Mouse (Mus musculus) testis, postnatal 10 days (tissue): ENCODE measurements around the gene Mettl17.
"Not testable (repeated sequence)": the region's sequence is repeated elsewhere in the genome, so short reads cannot be mapped to it uniquely, and the experiment has no call there.

ENCODE experiments used
- DNase-seq: peaks from one replicate; pipeline ENCODE4 v3.0.0; 2021; ENCODE audit warnings: low spot score

Gene Mettl17

DNA sequence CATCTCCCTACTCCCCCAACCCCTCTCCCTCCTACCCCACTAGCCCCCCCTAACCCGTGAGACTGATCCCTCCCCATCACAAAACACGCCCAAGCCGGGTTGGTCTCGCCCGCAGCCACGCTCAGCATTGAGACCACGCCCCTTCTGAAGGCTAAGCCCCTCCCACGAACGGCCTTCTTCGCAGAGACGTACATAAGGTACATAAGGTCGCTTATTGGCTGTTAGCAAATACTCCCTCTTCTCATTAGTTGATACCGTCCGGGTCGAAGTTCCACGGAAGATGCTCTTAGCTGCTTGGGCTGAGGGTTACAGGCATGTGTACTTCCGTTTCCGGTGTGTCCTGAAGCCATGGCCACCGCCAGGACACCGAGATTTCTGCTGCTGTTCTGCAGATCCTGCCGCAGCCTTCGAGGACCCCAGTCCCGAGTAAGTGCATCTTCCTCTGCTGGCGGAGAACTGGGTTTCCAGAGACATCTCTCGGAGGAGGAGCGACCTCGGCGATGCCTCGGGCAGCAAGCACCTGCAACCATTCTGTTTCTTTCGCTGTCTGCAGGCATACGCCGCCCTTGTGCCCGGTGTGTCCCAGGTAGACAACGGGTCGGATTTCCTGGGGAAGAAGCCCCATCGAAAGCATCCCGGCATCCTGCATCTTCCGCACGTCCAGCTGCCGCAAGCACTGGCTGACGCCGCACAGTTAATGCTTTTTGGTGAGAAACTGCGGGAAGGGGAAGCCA is at the start of gene Mettl17:
Mettl17 (plus strand) TSS at position 245 of the 734 bp plus-strand sequence.
- DNase-seq = peak; percentile 98

DNA sequence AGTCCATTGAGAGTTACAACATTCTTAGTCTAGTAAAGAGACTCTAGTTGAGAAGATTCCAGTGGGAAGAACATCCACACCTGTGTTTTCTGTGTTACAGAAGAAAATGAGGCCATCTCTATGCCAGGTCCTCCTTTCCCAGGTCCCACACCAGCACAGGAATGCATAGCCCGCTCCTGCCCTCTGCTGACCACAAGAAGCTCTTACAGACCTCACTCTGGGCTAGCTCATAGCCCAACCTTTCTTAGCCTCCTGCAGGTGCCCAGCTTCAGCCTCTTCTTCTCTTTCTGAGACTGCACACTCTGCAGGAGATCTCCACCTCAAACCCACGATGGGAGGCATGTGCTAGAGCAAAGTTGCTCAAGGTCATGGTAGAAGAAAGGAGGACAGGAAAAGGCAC is 46.2 kb upstream of the Mettl17 start:
- not testable (repeated sequence) for DNase-seq

DNA sequence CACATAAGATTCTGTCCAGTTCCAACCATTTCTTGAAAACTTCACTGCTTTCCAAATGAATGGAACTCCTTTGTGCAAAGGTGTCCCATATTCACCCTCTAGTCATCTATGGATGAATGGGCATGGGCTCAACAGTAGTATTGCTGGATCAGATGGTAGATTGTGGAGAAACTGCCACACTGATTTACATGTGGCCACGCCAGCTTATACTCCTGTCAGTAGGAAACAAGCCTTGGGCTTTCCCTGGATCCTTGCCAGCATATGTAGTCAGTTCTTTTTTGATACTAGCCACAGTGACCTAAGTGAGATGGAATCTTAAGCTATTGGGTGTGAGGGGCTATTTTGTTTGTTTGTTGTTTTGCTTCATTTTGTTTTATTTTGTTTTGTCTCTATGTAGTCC is 42.4 kb upstream of the Mettl17 start:
- DNase-seq = no peak

DNA sequence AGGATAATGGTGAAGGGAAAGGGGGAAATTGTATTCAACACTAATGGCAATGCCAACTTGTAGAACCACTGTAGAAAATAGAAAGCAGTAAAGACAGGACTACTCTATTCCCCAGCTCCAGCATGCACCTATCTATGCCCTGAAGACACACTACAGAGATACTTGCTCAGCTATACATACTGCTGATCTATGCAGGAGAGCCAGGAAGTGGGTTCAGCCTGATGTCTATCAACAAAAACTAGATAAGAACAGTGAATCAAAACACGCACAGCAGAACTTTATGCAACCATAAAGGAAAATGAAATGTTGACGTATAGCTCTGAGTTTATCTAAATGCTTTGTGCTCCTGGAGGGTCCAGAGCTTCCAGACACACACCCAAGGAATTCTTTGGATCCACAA is 41.9 kb upstream of the Mettl17 start:
- no peak for DNase-seq

DNA sequence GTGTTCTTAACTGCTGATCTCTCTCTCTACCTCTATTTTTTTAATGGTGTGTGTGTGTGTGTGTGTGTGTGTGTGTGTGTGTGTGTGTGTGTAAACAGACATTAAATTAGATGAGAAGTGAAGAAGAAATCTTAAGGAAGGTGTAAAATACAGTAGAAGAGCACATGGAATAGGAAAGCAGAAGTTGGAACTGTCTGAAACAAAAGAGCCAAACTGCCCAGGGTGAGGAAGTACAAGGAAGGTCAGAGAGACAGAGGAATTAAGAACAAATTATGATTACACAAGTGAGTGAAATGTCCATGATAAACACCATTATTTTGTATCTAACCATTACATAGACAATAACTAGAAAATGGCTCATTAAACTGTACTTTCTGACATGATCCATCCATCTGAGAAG is 40.8 kb upstream of the Mettl17 start:
- no peak for DNase-seq

DNA sequence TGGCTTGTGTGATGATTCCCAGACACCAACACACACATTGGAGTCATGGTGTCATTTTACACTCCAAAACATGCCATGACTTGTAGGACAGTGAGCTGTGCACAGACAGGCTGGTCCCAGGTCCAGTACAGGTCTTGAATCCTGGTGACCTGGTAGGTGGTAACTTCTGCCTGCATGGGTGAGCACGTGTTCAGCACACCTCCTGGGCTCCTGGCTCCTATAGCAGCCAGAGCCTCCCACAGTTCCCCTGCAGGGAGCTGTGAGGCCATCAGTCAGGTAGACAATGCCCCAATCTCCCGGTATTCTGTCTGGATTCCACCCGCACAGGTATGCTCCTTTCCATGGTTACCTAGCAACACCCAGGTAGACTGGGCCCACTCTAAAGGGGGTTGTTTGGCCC is 38.1 kb upstream of the Mettl17 start:
- DNase-seq = no peak

DNA sequence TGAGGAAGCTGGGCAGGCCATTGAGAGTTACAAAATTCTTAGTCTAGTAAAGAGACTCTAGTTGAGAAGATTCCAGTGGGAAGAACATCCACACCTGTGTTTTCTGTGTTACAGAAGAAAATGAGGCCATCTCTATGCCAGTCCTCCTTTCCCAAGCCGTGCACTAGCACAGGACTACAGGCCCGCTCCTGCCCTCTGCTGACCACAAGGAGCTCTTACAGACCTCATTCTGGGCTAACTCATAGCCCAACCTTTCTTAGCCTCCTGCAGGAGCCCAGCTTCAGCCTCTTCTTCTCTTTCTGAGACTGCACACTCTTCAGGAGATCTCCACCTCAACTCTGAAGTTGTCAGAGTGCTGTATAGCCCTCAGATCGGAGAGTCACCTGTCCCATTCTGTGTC is 33.6 kb upstream of the Mettl17 start:
- not testable (repeated sequence) for DNase-seq

DNA sequence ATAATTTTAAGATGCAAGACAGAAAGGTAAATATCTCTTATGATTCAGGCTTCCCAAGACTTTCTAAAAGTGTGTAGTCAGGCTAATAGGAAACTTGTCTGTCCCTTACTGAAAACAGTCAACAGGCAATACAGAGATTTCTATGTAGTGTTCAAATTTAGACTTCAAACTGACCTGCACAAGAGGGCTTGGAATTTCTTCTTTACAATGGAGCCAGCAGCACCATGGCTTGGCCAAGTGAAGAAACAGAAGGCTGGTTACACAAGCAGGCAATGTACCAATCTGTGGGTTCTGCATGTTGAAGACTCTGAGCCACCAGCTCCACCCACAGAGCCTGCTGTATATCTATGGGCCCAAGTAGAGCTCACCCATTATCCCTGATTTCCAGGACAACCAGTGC is 31.2 kb upstream of the Mettl17 start, which contains the start of gene Ear6:
Ear6 (plus strand) TSS at position 301 of the 400 bp plus-strand sequence.
- no peak for DNase-seq

DNA sequence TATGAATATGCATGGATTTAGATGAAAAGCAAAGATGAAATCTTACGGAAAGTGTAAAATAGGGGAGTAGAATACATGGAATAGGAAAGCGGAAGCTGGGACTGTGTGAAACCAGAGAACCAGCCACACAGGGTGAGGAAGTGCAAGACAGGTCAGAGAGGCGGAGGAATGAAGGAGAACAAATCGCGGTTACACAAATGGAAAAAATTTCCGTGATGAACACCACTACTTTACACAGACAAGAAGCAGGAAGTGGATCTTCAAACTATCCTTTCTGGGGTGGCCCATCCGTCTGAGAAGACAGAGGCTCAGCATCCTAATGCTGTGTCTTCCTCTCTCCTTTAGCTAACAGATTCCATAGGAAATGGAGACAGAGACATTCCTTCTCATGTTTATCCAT is 29.4 kb upstream of the Mettl17 start:
- DNase-seq = not testable (repeated sequence)

DNA sequence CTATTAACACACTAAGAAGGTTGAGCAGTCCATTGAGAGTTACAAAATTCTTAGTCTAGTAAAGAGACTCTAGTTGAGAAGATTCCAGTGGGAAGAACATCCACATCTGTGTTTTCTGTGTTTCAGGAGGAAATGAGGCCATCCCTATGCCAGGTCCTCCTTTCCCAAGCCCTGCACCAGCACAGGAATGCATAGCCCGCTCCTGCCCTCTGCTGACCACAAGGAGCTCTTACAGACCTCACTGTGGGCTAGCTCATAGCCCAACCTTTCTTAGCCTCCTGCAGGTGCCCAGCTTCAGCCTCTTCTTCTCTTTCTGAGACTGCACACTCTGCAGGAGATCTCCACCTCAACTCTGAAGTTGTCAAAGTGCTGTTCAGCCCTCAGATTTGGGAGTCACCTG is 21.0 kb upstream of the Mettl17 start:
- not testable (repeated sequence) for DNase-seq

DNA sequence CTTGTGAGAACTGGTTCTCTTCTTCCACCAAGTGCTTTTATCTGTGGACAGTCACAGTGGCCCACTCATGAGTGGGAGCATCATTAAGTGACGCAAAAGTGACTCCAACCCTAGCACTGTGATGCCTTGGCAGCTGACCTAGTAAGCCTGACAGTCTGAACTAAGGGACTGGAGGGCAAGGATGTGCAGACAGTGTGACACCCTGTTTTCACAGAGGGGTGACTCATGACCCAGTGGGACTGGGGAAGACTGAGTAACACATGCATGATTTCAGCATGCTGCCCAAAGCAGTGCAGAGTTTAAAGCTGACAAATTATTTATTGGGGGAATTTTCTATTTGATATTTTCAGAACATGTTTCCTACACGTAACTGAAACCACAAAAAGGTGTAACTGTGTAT is 13.9 kb upstream of the Mettl17 start:
- no peak for DNase-seq

DNA sequence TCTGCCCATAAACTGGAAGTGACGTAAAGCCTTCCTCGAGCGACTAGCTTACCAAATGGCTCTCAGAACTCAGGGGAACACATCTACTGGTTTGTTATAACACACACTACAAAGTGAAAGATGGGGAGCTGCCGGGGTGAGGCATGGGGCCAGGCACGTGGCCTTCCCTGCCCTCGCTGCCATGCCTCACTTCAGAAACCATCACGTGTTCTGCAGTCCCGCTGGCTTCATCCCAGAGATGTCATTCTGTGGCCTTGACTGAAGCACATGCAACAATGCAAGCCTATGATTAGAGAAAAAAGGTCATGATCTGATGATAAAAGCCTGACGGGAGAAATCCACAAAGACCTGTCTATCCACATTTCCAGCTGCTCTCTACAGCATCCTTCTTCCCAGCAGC is 12.9 kb upstream of the Mettl17 start:
- no peak for DNase-seq

DNA sequence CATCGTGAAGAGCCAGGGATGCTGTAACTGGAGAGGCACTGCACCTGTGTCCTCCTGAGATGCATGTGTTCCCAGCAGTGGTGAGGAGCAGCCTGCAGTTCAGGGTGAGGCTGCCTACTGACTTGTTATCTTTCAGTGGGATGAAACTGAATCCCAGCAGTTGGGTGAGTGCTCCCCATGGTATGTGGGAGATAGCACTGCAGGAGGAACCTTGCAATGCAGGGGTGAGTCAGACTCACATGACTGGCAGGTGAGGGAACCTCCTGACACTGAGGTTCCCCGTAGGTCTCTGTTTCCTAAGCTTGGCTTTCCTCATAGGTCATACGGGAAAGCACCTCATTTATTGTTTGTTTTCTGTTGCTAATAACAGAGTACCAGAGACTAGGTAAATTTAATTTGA is 7.1 kb upstream of the Mettl17 start:
- no peak for DNase-seq

DNA sequence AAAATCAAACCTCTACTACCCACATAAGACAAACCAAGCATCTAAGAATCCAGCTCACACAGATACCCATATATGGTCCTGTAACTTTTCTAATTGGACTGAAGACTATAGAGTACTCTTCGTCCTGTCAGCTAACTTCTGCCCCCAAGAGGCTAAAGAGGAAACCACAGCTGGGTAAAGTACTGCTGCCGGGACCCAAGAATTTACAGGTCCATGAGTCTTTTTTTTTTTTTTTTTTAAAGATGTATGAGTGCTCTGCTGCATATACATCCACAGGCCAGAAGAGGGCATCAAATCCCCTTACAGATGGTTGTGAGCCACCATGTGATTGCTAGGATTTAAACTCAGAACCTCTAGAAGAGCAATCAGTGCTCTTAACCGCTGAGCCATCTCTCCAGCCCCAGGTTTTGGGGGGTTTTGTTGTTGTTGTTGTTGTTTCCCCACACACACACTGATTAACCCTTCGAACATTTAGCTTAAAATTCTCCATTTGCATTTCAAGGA is 1.1 kb upstream of the Mettl17 start:
- peak; percentile 85 for DNase-seq

DNA sequence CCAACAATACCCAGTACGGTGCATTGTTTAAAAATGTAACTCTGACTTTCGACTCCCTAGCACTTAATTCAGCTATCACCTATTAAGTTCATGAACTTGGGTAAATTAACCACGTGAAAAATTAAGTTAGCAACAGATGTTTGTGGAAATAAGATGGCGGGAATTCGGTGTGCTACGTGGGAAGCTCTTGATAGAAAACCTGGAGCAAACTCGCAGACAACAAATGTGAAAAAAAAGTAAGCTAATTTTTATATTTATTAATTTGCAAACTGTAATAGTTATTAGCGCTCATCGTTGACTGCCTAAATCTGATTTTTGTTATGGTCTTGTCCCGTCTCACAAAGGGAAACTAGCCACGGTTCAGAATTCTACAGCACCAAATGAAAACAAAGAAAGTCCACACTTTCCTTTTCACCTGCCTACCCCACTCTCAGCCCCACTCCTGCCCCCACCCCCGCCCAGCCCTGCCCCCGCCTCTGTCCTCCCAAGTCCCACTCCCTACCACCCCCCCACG is 554 bp upstream of the Mettl17 start:
- no peak for DNase-seq

DNA sequence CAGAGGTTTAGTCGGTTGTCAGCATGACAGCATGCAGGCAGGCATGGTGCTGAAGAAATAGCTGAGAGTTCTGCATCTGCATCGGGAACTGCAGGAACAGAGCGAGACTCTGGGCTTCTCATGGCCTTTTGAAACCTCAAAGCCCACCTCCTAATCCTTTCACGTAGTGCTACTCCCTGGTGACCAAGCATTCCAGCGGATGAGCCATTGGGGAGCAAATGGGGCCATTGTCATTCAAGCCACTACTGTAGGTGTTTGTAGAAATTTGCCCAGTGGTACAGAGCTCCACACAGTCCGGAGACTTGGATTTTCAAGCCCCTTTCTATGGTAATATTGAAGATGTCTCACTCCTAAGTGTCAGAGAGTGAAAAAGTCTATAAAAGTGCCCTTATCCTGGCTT is 1.4 kb downstream of the Mettl17 start:
- DNase-seq = no peak

DNA sequence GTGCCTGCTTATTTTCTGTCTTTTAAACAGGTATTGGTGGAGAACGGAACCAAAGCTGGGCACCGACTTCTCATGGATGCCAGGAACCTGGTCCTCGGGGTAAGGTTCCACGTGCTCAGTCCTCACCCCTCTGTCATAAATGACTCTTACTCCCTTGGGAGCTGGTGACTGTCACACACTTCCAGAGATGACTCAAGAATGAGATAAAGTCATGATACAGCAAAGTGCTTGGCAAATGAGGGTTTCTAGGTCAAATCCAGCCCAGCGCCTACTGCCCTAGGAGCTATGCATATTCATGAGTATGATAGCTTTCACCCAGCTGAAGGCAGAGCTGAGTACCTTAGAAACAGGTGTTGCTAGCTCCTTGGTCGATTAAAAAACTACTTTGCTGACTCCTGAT is 5.2 kb downstream of the Mettl17 start:
- no peak for DNase-seq

DNA sequence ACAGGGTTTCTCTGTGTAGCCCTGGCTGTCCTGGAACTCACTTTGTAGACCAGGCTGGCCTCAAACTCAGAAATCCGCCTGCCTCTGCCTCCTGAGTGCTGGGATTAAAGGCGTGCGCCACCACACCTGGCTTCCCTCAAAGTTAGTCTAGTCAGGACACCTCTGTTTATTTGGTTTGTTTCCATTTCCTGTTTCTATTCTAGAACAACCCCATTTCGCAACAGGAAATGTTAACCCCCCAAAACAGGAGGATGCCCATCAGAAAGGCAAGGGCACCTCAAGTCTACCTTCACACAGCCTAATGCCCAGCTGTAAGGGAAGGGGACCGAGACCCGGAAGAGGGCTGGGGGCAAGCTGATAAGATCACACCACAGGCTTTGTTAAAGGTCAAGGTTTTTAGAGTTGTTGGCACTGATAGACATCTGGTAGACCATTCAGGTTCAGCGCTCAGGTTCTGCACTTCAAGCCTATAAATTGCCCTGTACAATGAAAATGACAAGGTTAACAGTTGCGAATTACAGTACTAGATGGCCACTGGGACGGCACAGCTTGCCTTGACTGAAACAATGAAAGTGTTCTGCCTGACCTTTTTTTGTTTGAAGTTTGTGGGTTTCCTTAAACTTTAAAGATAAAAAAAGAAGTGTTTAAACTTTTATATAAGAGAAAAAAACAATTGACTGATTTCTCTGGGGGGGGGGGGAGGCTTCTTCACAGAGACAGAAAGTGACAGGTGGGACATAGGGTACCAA is 7.7 kb downstream of the Mettl17 start, which contains the start of gene Slc39a2:
Slc39a2 (plus strand) TSS at position 699 of the 749 bp plus-strand sequence.
- DNase-seq = no peak

DNA sequence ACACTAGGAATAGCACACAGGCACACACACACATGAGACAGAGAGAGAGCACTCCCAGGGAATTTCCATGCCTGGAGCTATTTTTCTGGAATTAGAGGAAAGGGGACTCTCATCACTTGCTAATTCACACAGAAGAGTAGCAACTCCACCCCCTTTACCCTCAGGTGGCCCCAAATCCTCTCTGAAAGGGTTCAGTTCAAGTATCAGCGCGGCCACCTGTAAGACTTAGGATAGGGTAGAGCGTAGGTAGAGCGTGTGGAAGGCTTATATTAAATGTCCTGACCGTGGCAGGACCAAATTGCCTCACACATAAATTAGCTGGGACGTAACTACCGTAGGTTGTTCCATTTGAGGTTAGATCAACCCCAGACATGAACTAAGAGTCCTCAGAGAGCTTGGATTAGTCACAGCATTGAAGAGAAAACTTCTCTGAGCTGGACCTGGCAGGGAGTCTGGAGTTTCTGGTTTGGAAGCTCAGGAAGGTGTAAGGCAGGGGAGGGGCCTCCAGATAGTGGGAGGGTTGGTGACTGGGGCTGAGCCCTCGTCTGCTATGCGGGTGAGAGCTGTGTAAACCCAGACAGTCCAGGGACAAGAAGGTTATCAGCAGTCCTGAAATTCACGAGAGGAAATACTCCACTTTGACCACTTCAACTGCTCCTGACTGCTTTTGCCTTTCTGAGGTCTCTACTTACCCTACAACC is 8.6 kb downstream of the Mettl17 start:
- DNase-seq = no peak

DNA sequence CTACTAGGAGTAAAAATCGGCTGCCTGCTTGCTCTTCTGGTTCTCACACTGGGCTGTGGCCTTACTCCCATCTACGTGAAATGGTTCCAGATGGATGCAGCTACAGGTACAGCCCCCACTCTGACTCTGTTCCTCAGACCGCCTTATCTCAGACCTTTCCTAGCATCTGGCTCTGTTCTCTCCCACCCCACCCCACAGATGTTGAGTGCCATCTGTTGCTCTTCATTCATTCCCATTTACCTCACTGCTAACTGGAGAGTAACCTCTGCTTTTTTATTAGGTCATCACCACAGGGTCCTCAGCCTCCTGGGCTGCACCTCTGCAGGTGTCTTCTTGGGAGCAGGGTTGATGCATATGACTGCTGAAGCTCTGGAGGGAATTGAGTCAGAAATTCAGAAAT is 9.2 kb downstream of the Mettl17 start:
- no peak for DNase-seq

DNA sequence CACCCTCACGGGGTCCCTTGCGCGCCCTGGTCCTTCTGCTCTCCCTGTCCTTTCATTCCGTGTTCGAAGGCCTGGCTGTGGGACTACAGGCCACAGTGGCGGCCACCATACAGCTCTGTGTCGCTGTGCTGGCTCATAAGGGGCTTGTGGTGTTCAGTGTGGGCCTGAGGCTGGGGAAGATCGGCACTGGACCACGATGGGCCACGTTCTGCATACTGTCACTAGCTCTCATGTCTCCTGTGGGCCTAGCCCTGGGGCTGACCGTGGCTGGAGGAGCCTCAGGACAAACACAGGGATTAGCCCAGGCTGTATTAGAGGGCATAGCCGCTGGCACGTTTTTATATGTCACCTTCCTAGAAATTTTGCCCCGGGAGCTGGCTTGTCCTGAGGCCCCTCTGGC is 10.4 kb downstream of the Mettl17 start:
- DNase-seq = no peak

DNA sequence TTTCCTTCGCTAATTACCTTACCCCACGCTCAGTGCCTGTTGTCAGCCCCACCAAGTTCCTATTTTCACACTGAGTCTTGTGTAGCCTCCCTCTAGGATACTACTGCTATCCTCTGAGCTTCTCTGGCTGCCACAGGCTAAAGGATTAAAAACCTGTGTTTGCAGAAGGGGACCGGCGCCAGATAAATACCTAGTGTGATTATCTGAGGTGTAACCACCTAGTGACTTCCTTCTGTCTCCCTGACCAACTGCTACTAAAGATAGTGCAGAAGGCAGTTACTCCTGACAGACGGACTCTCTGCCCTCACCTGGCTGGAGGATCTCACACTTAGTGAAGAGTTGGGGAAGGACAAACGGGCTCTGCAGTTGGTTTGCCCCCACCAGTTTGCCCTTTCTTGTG is 11.4 kb downstream of the Mettl17 start:
- DNase-seq = no peak
